Mouse (Mus musculus) CD4-positive helper T cell, adult 2 months (primary cell): Measurements from ENCODE around the gene Mthfd1.
A peak's percentile ranks its signal among the peaks of the same experiment; 100 is the strongest.
"Not testable (repeated sequence)": the region's sequence is repeated elsewhere in the genome, so short reads cannot be mapped to it uniquely, and the experiment has no call there.

Source experiments
- DNase-seq: peaks from one replicate; pipeline ENCODE4 v3.0.0-alpha.2; 2012; ENCODE audit warnings: low read depth, missing footprints, low spot score

The Mthfd1 gene

GRCm38 (mm10) chr12:76254725-76255498 lies at the start of gene Mthfd1:
Gene Mthfd1 (plus strand): TSS chr12:76255298.
- peak; percentile 98 for DNase-seq

- DNase-seq = no peak
Observed at GRCm38 (mm10) chr12:76209429-76209974, 45.6 kb upstream of the Mthfd1 start.

- no peak for DNase-seq
Observed at GRCm38 (mm10) chr12:76215121-76215520, 40.0 kb upstream of the Mthfd1 start.

- no peak for DNase-seq
Observed at GRCm38 (mm10) chr12:76216716-76217115, 38.4 kb upstream of the Mthfd1 start.

DNA sequence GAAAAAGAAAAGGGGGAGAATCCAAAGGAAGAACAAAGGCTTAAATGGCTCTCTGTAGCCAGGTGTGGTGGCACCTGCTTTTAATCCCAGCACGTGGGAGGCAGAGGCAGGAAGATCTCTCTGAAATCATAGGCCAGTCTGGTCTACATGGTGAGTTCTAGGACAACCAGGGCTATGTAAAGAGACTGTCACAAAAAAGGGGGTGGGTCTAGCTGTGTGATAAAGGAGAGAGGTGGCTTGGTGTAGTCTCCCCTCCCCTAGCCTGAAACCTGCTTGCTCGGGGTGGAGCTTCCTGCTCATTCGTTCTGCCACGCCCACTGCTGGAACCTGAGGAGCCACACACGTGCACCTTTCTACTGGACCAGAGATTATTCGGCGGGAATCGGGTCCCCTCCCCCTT lies 33.0 kb upstream of the Mthfd1 start:
- DNase-seq = not testable (repeated sequence)

- DNase-seq = no peak
Observed at GRCm38 (mm10) chr12:76230644-76231043, 24.5 kb upstream of the Mthfd1 start.

DNA sequence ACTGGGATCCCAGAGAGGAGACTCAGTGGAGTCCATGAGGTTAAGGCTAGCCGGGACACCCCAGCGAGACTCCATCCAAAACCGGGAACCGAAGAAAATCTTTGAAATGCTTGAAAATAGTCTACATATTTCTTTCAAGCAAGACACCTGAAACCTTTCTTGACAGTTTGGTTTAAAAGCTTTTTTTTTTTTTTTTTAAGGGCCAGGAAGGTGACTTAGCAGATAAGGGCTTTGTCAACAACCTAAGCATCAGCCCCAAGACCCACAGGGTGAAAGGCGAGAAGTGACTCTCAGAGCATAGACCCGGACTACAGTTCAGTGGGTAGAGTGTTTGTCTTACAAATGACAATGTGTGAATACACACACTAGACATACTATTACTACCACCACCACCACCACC lies 19.8 kb upstream of the Mthfd1 start:
- no peak for DNase-seq

DNA sequence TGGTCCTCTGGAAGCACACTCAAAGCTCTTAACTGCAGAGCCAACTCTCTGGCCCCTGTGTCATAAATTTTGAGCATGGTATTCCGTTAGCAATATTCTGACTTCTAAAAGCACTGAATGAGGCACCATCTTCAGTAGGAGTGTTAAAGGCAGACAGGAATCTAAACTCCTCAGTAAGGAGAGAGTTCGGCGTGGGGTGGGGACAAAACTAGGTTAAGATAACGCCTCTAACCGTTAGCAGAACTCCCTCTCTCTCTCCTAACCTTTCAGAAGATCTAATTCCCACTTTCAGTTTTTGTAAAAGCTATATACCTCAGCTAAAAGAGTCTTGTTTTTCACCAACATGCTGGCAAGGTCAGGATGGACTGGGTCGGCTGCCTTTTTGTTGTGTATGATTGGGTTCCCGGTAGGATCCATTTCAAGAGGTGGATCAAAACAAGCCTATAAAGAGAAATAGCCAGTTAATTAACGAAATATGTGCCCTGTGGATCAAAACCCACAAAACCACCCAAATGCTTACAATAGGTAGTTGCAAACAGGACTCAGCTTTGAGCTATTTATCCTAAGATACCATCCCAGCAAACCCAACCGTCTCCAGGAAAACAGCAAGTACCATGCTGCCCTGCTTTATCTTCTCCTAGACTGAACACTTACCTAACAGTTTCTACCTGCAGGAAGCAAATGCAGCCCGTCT lies 15.8 kb upstream of the Mthfd1 start:
- no peak for DNase-seq

- no peak for DNase-seq
Observed at GRCm38 (mm10) chr12:76239839-76240571, 15.1 kb upstream of the Mthfd1 start.

DNA sequence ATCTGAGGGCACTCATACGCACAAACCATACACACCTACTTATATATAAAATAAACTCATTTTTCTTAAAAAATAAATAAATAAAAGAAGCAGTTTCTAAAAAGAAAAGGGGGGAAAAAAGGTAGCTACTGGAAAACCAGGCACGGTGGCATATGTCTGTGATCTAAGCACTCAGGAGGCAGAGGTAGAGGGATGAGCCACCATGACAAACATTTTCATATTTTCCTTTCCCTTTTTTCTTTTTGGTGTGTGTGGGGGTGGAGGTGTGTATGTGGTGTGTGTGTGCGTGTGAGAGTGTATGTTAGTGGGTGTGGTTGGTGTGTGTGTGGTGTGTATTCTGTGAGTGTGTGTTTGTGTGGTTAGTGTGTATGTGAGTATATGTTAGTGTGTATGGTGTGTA lies 14.4 kb upstream of the Mthfd1 start:
- DNase-seq = no peak

- DNase-seq = no peak
Observed at GRCm38 (mm10) chr12:76241084-76241483, 14.0 kb upstream of the Mthfd1 start.

GRCm38 (mm10) chr12:76241833-76242232 lies 13.3 kb upstream of the Mthfd1 start:
- no peak for DNase-seq

- DNase-seq = no peak
Observed at GRCm38 (mm10) chr12:76244981-76245380, 10.1 kb upstream of the Mthfd1 start.

DNA sequence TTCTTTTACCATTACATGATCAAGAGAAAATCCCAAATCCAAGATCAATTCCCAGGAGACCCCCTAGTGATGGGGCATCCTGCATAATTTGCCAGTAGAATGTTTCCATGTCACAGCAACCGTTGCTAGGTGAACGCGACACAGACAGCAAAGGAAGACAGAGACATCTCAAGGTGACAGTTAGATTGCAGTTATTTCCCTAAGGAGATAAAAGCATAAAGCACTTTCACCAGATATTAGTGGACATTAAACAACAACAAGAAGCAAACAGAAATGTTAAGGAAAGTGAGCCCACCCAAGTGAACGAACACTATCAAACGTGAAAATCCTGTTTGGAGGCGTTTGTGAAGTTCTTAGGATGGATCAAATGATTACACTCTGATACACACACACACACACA lies 8.5 kb upstream of the Mthfd1 start, which contains the start of gene Tex21:
TSS of gene Tex21 (minus strand) at position 101 of the 400 bp plus-strand sequence.
- DNase-seq = no peak

DNA sequence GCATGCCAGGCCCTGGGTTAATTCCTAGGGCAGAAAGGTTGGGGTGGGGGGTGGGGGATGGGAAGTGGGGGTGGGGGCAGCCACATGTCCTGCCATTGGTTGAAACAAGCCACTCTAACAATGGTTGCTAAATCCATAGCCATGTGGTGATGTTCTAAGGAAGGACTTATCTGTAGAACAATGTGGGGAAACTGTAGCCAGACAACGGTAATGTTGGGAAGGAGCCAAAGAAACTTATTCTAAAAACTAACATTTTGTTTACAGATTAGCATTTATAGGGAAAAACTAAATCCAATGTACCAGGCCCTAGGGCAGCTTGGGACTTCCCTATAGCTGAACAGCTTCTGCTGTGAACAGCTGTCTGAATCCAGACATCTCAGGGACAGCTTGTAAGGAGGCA lies 2.0 kb upstream of the Mthfd1 start:
- DNase-seq = no peak

DNA sequence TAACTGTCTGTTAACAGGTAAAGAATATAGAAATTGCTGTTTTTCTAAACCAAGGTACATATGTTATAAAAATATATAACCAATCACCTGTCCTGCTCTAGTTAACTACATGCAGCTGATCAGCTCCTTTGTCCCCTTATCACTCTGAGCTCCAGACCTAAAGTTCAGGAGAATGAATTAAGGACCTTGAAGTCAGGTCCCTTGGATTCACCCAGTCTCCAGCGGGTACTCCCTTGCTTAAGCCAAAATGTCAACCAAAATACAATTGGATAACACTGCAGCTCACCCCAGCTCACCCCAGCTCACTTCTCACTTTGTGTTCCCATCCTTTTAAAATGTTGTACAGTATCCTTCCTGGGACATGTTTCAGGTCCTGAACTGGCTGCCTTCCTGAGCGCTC lies 1.5 kb upstream of the Mthfd1 start:
- DNase-seq = no peak

DNA sequence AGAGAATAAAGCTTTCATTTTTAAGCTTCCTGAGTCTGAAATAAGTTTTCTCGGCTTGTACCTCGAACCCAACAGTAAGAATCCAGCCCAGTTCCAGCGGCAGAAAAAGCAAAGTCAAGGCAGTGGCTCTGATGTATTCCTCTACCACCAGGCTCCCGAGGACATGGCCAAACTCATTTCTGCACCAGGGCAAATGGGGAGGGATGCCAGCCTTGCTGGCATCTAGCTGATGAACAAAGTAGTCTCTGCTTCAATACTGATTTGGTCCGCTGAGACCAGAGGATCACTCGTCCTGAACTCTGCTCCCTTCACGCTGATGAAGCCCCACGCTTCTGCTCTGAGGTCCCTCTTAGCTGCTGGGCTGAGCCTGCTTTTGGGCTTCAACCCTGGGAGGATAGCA lies 1.1 kb upstream of the Mthfd1 start:
- peak; percentile 12 for DNase-seq

- no peak for DNase-seq
Observed at GRCm38 (mm10) chr12:76255499-76255875, 389 bp downstream of the Mthfd1 start.

DNA sequence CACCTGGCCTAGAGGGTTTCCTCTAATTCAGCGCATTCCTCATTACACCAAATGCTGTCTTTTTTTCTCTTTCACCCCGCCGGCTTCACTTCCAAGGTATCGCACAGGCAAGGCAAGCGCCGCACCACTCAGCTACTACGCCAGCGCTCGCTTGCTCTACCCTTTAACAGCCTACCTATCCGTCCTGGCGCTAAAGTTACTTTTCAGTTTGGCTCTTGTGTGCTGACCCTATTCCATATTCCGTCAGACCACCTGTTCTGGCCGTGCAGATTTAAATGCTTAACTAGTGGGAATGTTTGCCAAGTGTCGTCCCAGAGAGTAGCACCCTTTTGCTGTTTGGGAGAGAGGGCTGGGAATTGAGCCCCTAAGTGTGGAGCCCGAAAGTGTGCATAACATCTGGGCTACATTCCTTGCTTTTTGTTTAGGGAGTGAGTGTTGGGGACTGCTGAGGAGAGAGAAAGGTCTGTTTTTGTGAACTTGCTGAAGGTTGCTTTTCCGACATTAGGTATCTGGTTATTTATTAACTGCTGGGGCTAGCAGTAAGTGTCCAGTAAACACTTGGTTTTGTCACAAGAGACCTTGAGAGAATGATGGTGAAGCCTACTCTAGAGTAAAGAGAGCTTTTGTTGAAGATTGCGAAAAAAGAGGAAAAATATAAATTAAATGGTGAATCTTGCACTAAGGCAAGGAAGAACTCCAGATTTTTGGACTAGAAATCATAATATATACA lies 1.2 kb downstream of the Mthfd1 start:
- DNase-seq = peak; percentile 28

GRCm38 (mm10) chr12:76260673-76261072 lies 5.6 kb downstream of the Mthfd1 start:
- no peak for DNase-seq

GRCm38 (mm10) chr12:76261556-76261955 lies 6.5 kb downstream of the Mthfd1 start:
- DNase-seq = no peak
